In the genomic region with DNA sequence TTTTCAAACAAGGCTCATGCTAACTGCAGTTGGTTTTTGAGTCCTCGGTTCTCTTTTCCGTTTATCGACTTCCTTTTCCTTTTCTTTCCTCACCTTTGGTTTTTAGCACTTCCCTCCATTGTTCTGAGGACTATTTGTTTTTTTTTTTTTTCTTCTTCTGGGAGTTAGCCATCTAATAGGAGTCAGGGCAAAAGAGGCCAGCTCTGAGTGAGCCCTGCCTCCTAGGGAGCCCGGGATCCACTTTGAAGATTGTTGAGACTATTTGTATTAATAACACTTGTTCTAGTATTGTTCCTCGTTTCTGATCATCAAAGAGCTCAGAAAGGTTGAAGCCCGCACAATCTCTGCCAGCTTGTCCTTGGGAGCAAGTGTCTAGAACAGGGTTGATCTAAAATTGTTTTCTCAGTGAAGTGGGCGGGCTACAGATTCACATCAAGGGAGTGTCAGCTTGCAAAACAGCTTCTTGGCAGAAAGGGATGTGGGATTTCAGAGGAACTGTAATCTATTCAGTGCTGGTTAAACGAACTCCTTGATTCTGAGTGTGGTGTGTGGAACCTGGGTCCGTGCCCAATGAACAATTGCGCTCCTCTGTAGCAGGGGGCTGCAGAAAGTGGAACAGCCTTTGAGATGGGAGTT, we compare ENCODE assay signal across 9 mouse cellular contexts.
DNase-seq lines count a peak whose midpoint lies in the region; ATAC-seq and TF ChIP-seq lines count a peak whose summit lies in the region.
"Had no signal": no experiment of that assay in that cellular context is flagged by ENCODE, and none has a peak within 500 bp of the region (broad histone marks: within the 10 kb centered on the region; RNA-seq: fewer than 3 reads in every experiment).

No protein-coding gene starts in this region.

- 10% methylated on average over 10 of the region's 10 CpGs for WGBS in macrophage (ENCODE audit: missing documents)

- no peaks in the 10 kb centered on the region for H3K9me3 ChIP-seq in E14TG2a.4 (ENCODE audit: low read length)
- H3K9me3 ChIP-seq: G1E had no signal

- peaks cover 20% of the 10 kb centered on the region for H3K27me3 ChIP-seq in E14TG2a.4 (ENCODE audit: insufficient read depth, low read length)

- H3K4me3 ChIP-seq in E14TG2a.4 (replicated peaks; ENCODE audit: low read length) (peak overlapping the region; percentile 37; the same call in 1 of the 2 replicates), macrophage (ENCODE audit: inconsistent target) (peak overlapping the region; percentile 0; the same call in 1 of the 2 replicates)

- no peaks in the 10 kb centered on the region for H3K79me2 ChIP-seq in macrophage (ENCODE audit: inconsistent target)

- intact Hi-C loops in left cerebral cortex, postnatal 10 days (cut with DNase I) = no loop called here

- H3K27ac ChIP-seq in macrophage = peak overlapping the region; percentile 51

- no peak for TF ChIP-seq CTCF in E14TG2a.4 (conservative IDR thresholded peaks at IDR 0.05; ENCODE audit: low read length)

- H3K4me1 ChIP-seq in E14TG2a.4 (replicated peaks; ENCODE audit: low read depth, low read length) = peaks cover 48% of the 10 kb centered on the region

- no peaks in the 10 kb centered on the region for H3K36me3 ChIP-seq in E14TG2a.4 (ENCODE audit: insufficient read depth, low read length)
- no peaks in the 10 kb centered on the region for H3K36me3 ChIP-seq in macrophage (ENCODE audit: inconsistent target)
- H3K36me3 ChIP-seq: G1E had no signal

- DNase-seq in gastrocnemius, adult 18-20 months (ENCODE audit: low spot score) = peak; percentile 10
- no peak for DNase-seq in gastrocnemius, postnatal 25 days
- DNase-seq in frontal cortex, postnatal 14 days (ENCODE audit: low spot score in 2 of 2) = peak; percentile 27 to 47
- peak; percentile 56 to 74 for DNase-seq in left cerebral cortex, postnatal 10 days (ENCODE audit: extremely low spot score in 1 of 2, low spot score in 2 of 2)
- no peak for DNase-seq in cerebellum, postnatal 25 days

- no peak for ATAC-seq in activated CD4-positive, CD25-positive, alpha-beta regulatory T cell, adult 4 months

Comparison
In these comparisons a context has a peak if more than half of its experiments do, and no peak if none do; other contexts are left out.
1. DNase-seq: peak in gastrocnemius, adult 18-20 months (single experiment), frontal cortex, postnatal 14 days (2 of 2) and left cerebral cortex, postnatal 10 days (2 of 2); none in gastrocnemius, postnatal 25 days (single experiment) and cerebellum, postnatal 25 days (0 of 2).